Mouse (Mus musculus) fat pad, adult 2 months (tissue): ENCODE measurements at regions not wholly inside any gene's neighbourhood (a gene's known extent, or its start where the extent isn't known, plus 50 kb on each side); places are given as distances from the start of the nearest gene placed in this dataset.
A peak's percentile ranks its signal among the peaks of the same experiment; 100 is the strongest.
"Not testable (repeated sequence)": the region's sequence is repeated elsewhere in the genome, so short reads cannot be mapped to it uniquely, and the experiment has no call there.

Source experiments
- DNase-seq: peaks from one replicate; pipeline ENCODE4 v3.0.0-alpha.2; 2011; ENCODE audit warnings: low read depth, low spot score; ENCODE audit errors: extremely low read depth

DNA sequence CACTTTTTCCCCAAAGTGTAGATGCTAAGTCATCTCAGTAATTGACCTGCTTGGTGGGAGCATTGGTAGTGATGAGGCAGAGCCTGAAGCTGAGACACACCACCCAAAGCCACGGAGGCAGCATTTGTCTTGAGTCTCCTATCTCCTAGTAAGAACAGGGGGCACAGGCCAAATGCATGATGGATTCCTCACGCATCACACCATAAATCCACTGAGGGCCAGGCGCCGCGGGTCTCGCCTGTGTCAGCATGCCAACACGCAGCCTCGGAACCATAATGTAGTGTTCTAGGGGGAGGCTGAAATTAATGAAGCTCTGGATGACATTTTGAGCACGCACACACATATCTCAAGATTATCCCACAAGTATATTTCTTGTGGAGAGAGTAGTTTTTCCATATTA is 521.5 kb downstream of the Bnc2 start:
- no peak for DNase-seq

DNA sequence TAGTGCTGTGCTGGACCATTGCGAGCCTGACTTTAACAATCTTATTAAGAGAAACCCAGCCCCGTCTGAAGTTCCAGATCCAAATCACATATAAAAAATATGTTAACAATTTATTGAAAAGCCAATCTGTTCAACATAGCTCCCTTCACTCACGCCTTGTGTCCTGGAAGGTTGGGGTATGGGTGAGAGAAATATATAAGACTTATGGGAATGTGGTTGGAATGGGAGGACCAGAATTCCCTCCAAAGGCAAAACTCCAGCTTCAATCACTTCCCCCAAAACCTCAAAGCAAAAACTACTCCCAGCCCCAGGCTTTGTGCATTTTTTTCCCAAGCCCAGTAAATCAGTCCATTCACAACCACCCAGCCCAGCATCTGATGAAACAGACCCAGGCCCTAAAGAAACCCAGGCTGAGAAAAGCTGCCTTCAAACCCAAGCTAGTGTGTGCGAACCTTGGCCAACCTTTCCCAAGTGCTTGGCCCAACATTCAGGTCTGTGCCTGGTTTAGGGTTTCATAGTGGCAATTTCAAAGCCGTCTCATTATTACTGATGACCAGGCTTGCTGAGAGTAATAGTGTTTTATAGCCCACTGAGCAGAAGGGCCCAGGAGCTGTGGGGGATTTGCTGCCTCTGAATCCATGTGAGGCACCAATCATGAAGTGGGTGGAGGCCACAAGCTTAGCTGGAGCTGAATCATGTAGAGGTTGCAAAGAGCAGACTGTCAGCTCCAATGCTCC is 517.0 kb downstream of the Bnc2 start:
- no peak for DNase-seq

DNA sequence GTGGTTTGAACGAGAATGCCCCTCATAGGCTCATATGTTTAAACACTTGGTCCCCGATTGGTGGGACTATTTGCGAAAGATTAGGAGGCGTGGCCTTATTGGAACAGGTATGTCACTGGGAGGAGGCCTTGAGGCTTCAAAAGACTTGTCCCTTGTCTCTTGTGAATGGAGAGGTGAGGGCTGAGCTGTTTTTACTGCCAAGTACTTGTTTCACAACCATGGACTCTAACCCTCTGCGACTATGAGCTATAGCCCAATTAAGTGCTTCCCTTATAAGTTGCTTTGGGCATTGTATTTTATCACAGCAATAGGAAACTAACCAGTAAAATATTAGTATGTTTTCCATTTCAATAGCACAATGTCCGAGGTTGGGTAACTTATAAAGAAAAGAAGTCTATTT is 511.7 kb downstream of the Bnc2 start:
- peak; percentile 26 for DNase-seq

DNA sequence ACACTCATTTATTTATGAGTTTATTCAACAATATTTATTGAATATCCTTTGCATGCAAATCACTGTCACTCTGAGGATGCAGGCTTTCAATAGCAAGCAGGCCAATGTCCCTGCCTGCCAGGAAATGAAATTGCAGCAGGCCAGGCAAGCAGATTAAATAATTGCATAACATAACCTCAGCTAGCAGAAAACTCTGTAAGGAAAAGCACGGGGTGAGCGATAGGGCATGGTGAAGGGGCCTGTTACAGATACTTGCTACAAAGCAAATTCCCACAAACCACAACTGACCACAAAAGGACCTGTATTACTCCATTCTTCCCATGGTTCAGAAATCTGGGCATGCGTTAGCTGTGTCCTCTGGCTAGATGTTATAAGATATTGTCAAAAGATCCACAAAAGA is 509.8 kb downstream of the Bnc2 start:
- no peak for DNase-seq

DNA sequence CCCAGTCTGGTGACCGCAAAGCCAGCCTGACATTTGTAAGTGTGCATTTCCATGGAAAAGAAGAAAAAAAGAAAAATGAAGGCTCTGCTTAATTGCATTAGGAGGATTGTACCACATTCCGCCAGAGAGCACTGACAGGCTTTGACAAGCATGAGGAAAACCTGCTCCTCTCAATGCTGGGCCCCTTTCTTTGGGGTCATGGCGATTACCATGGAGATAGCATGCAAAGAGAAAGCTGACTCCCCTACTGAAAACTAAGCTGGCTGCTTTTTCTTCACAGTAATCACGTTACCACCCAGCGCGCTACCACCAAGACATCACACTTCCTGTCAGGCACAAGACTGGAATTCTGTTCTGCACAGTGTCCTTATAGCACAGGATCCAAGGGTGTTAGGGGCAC is 502.2 kb downstream of the Bnc2 start:
- no peak for DNase-seq

- no peak for DNase-seq
Observed at GRCm38 (mm10) chr4:84173441-84173840, 501.6 kb downstream of the Bnc2 start.

DNA sequence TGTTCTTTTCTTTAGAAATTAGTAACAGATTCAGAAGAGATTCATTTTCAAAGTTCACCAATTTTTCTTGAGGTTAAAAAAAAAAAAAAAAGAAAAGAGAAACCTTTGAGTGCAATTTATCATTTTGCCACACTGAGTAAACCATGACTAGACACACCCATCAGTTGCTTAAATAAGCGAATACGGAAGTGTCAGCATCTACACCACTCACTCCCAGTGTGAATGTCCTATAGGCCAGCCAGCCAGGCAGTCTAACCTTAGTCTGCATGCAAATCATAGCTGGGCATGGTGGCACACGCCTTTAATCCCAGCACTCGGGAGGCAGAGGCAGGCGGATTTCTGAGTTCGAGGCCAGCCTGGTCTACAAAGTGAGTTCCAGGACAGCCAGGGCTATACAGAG is 498.6 kb downstream of the Bnc2 start:
- DNase-seq = not testable (repeated sequence)

GRCm38 (mm10) chr4:84177827-84178226 is 497.2 kb downstream of the Bnc2 start:
- DNase-seq = no peak

DNA sequence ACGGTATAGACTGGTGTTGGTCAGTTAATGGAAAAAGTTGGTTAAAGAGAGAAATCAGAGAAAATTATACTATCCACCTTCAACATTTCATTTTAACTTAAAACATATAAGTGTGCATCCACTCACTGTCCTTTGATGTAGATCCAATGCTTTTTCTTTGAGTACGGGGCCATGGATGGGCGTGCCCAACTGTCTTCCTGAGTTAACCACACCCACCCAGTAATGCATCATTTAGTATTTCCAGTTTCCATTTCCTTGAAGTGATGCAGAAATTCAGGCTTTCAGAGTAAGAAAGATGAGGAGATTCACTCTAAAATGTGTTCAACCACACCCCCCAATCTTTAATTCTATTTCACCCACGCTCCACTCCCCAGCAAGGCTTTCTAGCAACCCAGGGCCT is 490.6 kb downstream of the Bnc2 start:
- DNase-seq = no peak

DNA sequence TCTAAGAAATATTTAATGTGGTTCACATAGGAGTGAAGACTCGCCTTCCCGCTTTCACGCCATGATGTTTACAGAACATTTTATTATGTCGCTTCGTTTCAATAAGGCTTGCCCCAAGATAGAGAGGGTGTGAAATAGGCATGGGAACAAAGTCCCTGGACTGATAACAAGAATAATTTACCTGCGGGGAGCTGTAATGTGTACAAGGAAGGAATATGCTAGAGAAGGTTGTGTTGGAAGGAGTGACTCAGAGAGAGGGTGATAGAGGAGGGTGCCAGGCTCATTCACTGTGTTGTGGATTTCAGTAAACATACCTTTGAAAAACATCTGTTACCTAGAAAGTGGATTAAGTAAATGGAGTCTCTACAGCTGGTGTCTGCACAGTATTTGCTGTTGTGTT is 490.2 kb downstream of the Bnc2 start:
- no peak for DNase-seq

DNA sequence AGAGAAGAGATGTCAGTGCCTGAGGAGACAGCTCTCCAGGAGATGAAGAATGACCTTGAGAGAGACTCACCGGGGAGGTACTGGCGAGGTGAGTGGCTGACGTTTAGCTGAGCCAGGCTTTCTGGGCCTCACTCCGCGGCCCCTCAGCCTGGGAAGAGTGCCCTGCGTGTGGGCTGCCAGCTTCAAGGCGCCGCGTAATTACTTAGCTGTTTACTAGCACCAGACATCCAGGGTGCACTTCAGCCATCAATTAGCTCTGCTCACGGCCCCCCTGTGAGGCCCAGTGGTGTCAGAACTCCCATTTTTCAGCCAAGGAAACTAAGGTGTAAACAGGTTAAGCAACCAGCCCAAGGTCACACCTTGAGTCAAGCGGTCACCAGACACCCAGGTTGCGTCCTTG is 485.8 kb downstream of the Bnc2 start:
- no peak for DNase-seq

GRCm38 (mm10) chr4:84191303-84191702 is 483.8 kb downstream of the Bnc2 start:
- DNase-seq = no peak

DNA sequence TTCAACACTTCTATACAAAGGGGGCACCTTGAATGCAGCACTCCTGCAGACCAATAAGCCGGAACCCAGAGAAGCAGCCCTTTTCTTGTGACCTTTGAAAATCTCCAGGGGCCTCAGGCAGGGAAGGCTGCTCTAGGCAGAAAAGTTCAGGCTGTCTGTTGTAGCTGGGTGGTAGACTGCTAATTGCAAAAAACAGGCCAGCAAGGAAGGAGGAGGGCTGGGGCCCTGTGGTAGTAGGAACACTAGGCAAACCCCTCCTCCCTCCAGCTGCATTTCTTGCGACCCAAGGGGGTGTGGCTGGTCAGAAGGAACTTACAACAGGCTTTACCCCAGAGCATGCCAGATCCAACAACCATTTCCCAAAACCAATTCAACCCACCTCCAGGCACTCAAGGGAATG is 482.8 kb downstream of the Bnc2 start:
- no peak for DNase-seq

DNA sequence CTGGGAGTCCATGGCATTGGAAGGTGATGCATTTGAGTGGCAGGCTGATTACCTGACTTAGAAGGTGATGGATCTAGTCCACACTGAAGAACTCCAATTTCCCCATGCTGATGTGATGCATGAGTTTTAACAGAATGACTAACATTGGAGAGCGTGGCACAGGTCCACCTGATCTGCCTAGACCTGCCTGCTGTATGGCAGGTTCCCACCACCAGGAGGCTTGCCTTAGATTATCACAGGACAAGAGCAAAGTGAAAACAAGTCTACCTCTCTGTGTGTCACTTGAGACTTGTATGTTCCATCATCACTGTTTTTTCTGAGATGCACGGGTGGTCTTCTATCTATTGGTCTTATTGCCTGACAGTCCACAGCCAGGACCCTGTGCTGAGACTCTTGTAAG is 478.3 kb downstream of the Bnc2 start:
- DNase-seq = no peak

DNA sequence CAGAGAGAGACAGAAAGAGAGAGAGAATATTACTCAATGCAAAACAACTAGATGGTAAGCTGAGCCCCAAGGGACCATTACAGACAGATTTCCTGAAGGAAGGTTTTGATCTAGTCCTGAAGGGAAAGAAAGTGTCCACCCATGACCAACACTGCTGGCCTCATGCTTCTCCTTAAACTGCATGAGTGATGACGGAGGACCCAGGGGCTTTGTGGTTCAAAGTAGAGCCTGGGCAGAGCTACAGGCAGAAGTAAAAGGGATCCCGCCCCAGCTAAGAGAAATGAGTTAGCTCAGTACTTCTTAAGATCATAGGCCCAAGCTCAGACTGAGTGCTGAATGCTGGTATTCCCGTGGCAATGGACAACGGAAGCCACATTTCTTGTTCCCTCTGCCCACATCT is 476.9 kb downstream of the Bnc2 start:
- no peak for DNase-seq

GRCm38 (mm10) chr4:84199181-84199656 is 475.9 kb downstream of the Bnc2 start:
- no peak for DNase-seq

DNA sequence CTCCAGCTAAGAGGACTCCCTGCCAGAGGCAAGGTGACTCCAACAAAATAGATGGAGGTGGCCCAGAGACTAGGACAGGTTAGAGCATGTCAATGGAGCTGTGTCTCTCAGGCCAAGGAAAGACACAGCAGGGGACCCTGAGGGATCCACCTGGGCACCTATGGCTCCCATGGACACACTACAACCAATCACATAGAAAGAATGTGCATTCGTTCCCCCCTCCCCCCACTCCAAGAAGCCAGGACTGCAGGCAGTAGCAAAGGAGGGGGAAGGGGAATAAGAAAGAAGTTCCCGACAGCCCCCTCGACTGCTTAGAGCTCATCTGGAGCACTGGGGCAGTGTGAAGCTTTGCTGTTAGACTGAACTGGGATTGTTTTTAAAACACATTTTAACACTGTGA is 474.1 kb downstream of the Bnc2 start:
- no peak for DNase-seq

DNA sequence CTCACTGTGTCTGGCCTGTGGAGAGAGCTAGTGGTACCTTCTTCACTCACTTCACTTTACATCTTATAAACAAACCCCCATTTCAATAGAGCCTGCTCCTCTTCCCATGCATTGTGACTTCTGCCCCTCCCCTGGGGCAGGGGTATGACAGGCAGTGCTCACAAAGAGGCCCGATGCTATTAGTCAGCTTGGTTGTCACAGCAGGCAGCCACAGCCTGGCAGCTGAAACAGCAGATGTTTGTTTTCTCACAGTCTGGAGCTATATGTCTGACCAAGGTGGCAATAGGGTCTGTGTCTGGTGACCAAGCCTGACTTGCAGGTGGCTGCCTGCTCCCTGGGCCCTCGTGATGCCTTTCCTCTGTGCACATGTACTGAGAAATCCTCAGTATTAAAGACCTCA is 472.8 kb downstream of the Bnc2 start:
- DNase-seq = no peak

DNA sequence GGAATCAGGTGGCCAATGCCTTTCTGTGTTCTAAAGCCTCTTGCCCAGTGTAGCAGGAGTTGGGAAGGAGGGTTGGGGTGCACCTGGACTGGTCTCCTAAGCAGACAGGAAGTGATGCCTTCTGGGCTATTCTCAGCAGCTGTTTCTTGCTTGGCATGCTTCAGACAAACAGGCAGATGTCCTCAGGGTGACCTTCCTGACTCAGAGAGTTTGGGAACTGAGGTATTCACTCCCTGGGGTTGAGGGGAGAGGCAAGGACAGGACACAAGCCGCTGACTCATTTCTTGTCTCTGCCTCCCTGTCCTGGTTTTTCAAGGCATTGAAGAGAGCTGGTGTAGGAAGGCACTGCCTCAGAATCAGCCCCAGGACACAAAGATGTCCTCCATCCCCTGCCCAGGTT is 471.4 kb downstream of the Bnc2 start:
- no peak for DNase-seq

DNA sequence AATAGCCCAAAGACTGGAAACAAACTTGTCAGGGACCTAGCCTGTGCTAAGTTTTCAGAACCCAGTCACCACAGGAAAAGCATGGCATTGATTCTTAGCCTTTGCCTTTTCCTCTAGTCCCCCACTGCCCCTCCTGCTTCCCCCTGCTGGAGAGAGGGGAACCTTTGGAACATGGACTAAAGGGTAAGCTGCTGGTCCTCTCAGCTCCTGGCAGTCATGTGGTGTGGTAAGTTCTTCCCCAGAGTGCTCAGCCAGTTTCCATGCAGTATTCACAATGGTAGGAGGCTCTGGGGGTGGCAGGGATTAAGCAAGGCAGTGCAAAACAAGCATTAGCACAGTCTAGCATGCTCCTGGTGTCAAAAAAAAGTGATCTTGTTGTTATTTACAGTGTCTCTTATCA is 470.3 kb downstream of the Bnc2 start:
- no peak for DNase-seq

GRCm38 (mm10) chr4:84208175-84208574 is 466.9 kb downstream of the Bnc2 start:
- no peak for DNase-seq

GRCm38 (mm10) chr4:84209538-84209937 is 465.5 kb downstream of the Bnc2 start:
- DNase-seq = no peak

DNA sequence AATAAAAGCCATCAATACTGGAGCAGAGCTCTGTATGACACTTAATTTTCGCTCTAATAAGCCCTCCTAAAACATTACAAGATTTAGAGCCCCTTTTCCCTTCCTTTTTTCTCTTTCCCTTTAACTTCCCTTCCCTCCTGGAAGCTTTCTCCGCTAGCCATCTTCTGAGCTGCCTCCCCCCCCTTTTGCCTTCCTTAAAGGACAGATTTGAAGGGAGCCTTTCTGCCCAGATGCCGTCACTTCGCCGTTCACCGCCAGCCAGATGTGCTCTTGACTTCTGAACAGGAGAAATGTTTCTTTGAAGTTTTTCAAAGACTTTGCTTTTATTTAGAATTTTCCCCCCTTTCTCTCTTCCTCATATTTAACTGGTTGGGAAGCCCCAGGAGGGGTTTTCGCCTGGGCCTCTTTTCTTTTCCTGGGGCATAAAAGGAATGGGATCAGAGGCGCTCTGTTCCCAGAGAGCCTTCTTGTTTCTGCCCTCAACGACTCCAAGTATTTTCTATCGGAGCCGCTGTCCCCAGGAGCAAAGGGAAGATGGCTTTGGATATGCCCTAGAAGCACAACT is 463.7 kb downstream of the Bnc2 start:
- DNase-seq = no peak
